In genomic region chr5:134370831-134371230, GRCm38 (mm10) we compare ENCODE assay signal across 12 mouse cellular contexts.
"Had no signal": no experiment of that assay in that cellular context is flagged by ENCODE, and none has a peak within 500 bp of the region (broad histone marks: within the 10 kb centered on the region; RNA-seq: fewer than 3 reads in every experiment).

No protein-coding gene starts in this region.

- H3K27ac ChIP-seq: kidney, postnatal 0 days; limb, embryonic 12.5 days; liver, embryonic 14.5 days; midbrain, embryonic 12.5 days; stomach, embryonic 15.5 days had no signal

- DNase-seq: kidney, adult 9 months; kidney, postnatal 36 days; layer of hippocampus, adult 9-11 months; layer of hippocampus, postnatal 36 days; lung, adult 18-20 months; lung, postnatal 36 days; spleen, adult 18-20 months had no signal

- H3K4me1 ChIP-seq: limb, embryonic 12.5 days; midbrain, embryonic 12.5 days had no signal

- H3K27me3 ChIP-seq: limb, embryonic 12.5 days; midbrain, embryonic 12.5 days; stomach, embryonic 15.5 days had no signal

- H3K4me3 ChIP-seq: limb, embryonic 12.5 days; midbrain, embryonic 12.5 days; stomach, embryonic 15.5 days had no signal

- H3K9me3 ChIP-seq: limb, embryonic 12.5 days; midbrain, embryonic 12.5 days; stomach, embryonic 15.5 days had no signal
